Mouse (Mus musculus) heart, postnatal 0 days (tissue): Measurements from ENCODE around the gene Immp2l. TPM values are rescaled to one million over a fixed set of nuclear protein-coding genes. Genes with fewer than 3 reads are reported as not detected.

Experiments used
- ATAC-seq: fragments of 200-750 bp; cut with Nextera tagmentation; 2 replicates; pipeline ENCODE4 v1.8.0; 2017; ENCODE audit warnings: low read depth, moderate number of reproducible peaks, moderate library complexity; ENCODE audit not compliant: insufficient read depth
- DNase-seq: peaks from one replicate; pipeline ENCODE4 v3.0.0-alpha.2; 2016; ENCODE audit warnings: low spot score
- H3K27ac ChIP-seq: fragments of 300-500 bp; sonication (generic); 2 replicates; pipeline ENCODE4 v1.5.1; 2014; ENCODE audit warnings: low read depth, mild to moderate bottlenecking
- H3K27me3 ChIP-seq: fragments of 300-500 bp; sonication (generic); 2 replicates; pipeline ENCODE4 v1.6.1; 2014; ENCODE audit warnings: low read length, mixed read lengths; ENCODE audit not compliant: control insufficient read depth, insufficient read depth
- H3K36me3 ChIP-seq: fragments of 300-500 bp; sonication (generic); replicated peaks from 2 replicates; pipeline ENCODE4 v1.6.1; 2014; ENCODE audit warnings: low read length, mixed read lengths; ENCODE audit not compliant: control insufficient read depth, insufficient read depth
- H3K4me1 ChIP-seq: fragments of 300-500 bp; sonication (generic); 2 replicates; pipeline ENCODE4 v1.6.1; 2014; ENCODE audit warnings: antibody characterized with exemption; ENCODE audit not compliant: control insufficient read depth, insufficient read depth
- H3K4me2 ChIP-seq: fragments of 300-500 bp; sonication (generic); 2 replicates; pipeline ENCODE4 v1.6.1; 2014; ENCODE audit warnings: low read depth, mild to moderate bottlenecking, low read length, moderate library complexity
- H3K4me3 ChIP-seq: fragments of 300-500 bp; sonication (generic); 2 replicates; pipeline ENCODE4 v1.5.1; 2014; ENCODE audit warnings: low read depth, low read length
- H3K9ac ChIP-seq: fragments of 300-500 bp; sonication (generic); replicated peaks from 2 replicates; pipeline ENCODE4 v1.6.1; 2014; ENCODE audit warnings: low read depth, low read length, mixed read lengths
- H3K9me3 ChIP-seq: fragments of 300-500 bp; sonication (generic); replicated peaks from 2 replicates; pipeline ENCODE4 v1.6.1; 2016; ENCODE audit warnings: low read length; ENCODE audit not compliant: control insufficient read depth
- CTCF ChIP-seq: IDR thresholded peaks from 2 replicates; pipeline ENCODE4 v1.5.1; 2016; ENCODE audit warnings: antibody characterized with exemption, control low read depth, low read depth
- EP300 ChIP-seq: IDR thresholded peaks from 2 replicates; pipeline ENCODE4 v1.6.1; 2016; ENCODE audit warnings: antibody characterized with exemption, low read depth
- WGBS: fragments of 180-500 bp; shearing (Covaris S2); extraction: QIAGEN DNeasy Blood & Tissue Kit; methylation state at CpG from one replicate; pipeline ENCODE4 v1.1.7; 2014; 5-methylcytosine and 5-hydroxymethylcytosine counted together
- polyA plus RNA-seq: library from polyadenylated mRNA; unstranded; fragments of >200 nt; fragmentation: Nextera tagmentation; extraction: Ambion mirVana; gene quantifications from 2 replicates; pipeline ENCODE4 v1.2.1, GENCODE M21; 2015
- total RNA-seq: library from RNA; depleted of rRNA; stranded (reverse); fragments of >200 nt; gene quantifications from 2 replicates; pipeline ENCODE4 v1.2.3, GENCODE M21; 2014; ENCODE audit warnings: low replicate concordance

The Immp2l gene
- total and polyA plus RNA-seq, 2 experiments from 2014 or later = 3.6 to 10.8 TPM

DNA sequence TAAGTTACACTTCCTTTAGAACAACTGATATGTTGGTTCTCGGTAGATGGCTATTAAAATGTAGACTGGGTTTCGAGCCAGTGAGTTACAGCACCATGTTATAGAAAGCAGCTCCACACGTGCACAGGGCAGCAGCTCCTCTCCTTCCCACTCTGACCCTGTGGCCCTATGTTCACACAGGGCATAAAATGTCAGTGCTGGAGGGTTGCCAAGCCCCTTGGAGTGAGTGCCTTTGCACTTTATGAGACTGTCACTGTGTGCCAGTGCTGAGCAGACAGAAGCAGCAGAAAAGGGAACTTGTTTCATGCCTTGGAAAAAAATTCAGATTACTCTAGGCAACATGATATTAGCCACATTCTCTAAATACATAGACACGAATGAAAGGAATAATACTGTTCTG, 414.6 kb downstream of the Immp2l start:
- peak; percentile 23 for DNase-seq
- Histone ChIP-seq H3K4me3 (no peak overlapping the region), H3K4me1 (no peaks in the 10 kb centered on the region), H3K9ac (no peak overlapping the region), H3K27me3 (no peaks in the 10 kb centered on the region), H3K4me2 (no peak overlapping the region), H3K9me3 (no peaks in the 10 kb centered on the region), H3K27ac (no peak overlapping the region), H3K36me3 (no peaks in the 10 kb centered on the region)
- 32% methylated on average over 4 of the region's 4 CpGs for WGBS
- ATAC-seq = peak; percentile 78
- TF ChIP-seq EP300 (no peak), CTCF (no peak)

DNA sequence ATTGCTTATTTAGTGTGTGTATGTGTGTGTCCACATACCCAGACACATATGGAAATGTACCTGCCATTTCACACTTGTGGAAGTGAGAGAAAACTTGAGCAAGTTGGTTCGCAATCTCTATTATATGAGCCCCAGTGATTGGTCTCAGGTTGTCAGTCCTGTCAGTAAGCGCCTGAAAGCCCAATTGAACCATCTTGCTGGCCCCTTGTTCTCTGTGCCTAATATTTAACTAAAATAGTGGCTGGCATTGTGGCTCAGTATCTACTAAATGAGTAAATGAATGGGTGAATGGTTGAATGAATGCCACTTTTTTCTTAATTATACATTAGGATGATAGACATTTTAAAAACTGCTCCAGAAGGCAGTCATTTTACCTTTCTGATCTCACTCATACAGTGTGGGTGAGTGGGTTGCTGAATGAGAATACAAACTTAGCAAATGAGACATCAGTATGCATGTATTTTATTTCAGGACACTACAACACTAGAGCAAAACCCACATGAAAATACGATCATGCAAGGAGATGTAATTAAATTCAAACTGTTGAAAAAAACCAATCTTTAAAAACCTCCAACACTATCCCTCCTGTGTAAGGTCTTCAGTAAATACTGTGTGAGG, 444.6 kb downstream of the Immp2l start:
- no peaks in the 10 kb centered on the region for H3K9me3 ChIP-seq
- TF ChIP-seq CTCF = no peak
- no peak for TF ChIP-seq EP300
- no peak for DNase-seq
- no peak overlapping the region for H3K4me3 ChIP-seq
- H3K9ac ChIP-seq = no peak overlapping the region
- ATAC-seq = no peak
- no peak overlapping the region for H3K4me2 ChIP-seq
- no peaks in the 10 kb centered on the region for H3K4me1 ChIP-seq
- H3K27ac ChIP-seq = no peak overlapping the region
- no peaks in the 10 kb centered on the region for H3K36me3 ChIP-seq
- H3K27me3 ChIP-seq = no peaks in the 10 kb centered on the region
- WGBS = 90% methylated on average over 3 of the region's 3 CpGs

DNA sequence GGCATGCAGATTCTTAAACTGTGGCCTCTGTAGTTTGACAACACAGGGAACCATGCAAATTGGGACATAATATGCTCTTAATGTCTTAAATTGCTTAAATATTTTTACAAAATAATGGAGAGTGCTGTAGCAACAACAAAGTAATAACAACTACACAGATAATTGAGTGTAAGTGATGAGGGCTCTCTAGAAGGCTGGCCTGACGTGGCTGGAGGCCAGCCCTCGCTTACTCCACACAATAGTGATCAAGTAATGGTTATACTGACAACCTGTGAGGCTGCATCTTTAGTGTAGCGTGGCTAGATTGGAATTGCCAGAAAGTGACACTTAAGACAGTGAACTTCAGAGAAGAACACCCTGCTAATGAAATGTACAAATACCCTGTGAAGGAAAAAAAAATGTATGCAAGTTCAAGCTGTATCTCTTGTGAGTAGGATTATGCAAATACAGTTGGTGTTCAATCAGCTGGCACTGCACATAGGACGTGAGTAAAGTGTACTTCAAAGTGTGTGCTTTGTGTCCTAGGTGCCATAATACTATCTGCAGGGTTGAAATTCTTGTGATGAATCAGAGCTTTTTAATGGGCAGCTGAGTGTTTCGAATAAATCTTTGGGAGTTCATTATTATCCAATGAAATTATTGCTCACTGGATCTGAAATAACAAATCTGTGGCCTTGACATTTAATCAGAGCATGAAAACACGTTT, 445.4 kb downstream of the Immp2l start:
- 63% methylated on average over 6 of the region's 6 CpGs for WGBS
- Histone ChIP-seq H3K4me1 (no peaks in the 10 kb centered on the region), H3K9me3 (no peaks in the 10 kb centered on the region), H3K4me3 (no peak overlapping the region), H3K36me3 (no peaks in the 10 kb centered on the region), H3K4me2 (no peak overlapping the region), H3K27me3 (no peaks in the 10 kb centered on the region), H3K9ac (no peak overlapping the region), H3K27ac (no peak overlapping the region)
- ATAC-seq = no peak
- TF ChIP-seq CTCF = no peak
- no peak for TF ChIP-seq EP300
- no peak for DNase-seq

DNA sequence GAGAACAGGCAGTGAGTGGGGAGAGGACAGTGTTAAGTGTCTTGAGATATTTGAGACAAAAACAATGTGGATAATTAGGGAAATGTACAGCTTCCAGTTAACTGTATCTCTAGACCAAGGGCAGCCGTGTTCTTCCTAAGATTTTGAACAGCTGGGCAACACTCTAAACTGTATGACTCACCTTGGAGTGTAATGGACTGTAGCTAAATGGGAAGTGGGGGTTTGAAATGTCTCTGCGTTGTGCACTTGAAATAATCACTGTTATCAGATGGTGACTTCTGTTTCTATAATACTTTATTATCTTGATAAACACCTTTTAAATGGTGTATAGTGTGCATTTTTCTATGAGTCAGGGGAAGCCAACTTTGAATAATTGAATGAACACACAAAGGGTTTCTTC, 457.6 kb downstream of the Immp2l start:
- no peaks in the 10 kb centered on the region for H3K27me3 ChIP-seq
- H3K27ac ChIP-seq = no peak overlapping the region
- ATAC-seq (no peak), DNase-seq (no peak)
- no peaks in the 10 kb centered on the region for H3K9me3 ChIP-seq
- no peak overlapping the region for H3K4me3 ChIP-seq
- 44% methylated on average over 2 of the region's 2 CpGs for WGBS
- no peaks in the 10 kb centered on the region for H3K36me3 ChIP-seq
- TF ChIP-seq EP300 (no peak), CTCF (no peak)
- no peak overlapping the region for H3K9ac ChIP-seq
- H3K4me2 ChIP-seq = no peak overlapping the region
- no peaks in the 10 kb centered on the region for H3K4me1 ChIP-seq

DNA sequence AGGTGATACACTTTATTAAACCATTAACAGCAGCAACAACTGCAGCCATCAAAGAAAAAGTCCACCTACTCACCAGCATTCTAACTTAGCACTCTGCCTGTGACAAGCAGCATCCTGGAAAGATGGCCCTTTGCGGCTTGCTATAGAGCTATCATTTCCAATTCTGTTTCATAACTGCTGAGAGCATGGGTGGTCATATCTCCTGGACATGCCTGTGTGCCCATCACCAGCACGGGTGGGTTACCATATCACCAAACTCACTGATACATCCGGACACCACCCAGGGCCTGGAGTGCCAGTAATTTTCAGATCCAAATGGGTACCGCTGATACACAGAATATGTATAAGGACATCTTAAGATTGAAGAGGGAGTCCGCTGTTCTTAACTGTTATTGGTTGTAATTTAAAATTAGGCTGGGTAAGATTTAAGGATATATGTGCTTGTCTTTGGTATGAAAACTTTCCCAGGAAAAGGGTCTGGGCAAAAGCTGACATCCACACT, 459.3 kb downstream of the Immp2l start:
- Histone ChIP-seq H3K27ac (no peak overlapping the region), H3K9me3 (no peaks in the 10 kb centered on the region), H3K36me3 (no peaks in the 10 kb centered on the region), H3K4me2 (peak overlapping the region; percentile 64), H3K9ac (no peak overlapping the region), H3K4me3 (no peak overlapping the region), H3K4me1 (no peaks in the 10 kb centered on the region), H3K27me3 (no peaks in the 10 kb centered on the region)
- no peak for ATAC-seq
- DNase-seq = no peak
- WGBS = 79% methylated on average over 5 of the region's 5 CpGs
- TF ChIP-seq CTCF = no peak
- TF ChIP-seq EP300 = no peak
